Mouse (Mus musculus) brain, embryonic 14.5 days (tissue): ENCODE measurements around the gene Timm29.

ENCODE experiments used
- CTCF ChIP-seq: fragments of 200-500 bp; IDR thresholded peaks from 2 replicates; pipeline ENCODE4 v1.5.1; 2012; ENCODE audit warnings: inconsistent platforms, mild to moderate bottlenecking, moderate library complexity, borderline replicate concordance; ENCODE audit not compliant: insufficient read depth, insufficient read length; ENCODE audit errors: extremely low read depth
- POLR2A ChIP-seq: fragments of 200-500 bp; IDR thresholded peaks from 2 replicates; pipeline ENCODE4 v1.6.1; 2012; ENCODE audit warnings: mild to moderate bottlenecking, inconsistent platforms, borderline replicate concordance; ENCODE audit not compliant: poor library complexity, insufficient read depth, insufficient read length, severe bottlenecking; ENCODE audit errors: extremely low read depth

DNA sequence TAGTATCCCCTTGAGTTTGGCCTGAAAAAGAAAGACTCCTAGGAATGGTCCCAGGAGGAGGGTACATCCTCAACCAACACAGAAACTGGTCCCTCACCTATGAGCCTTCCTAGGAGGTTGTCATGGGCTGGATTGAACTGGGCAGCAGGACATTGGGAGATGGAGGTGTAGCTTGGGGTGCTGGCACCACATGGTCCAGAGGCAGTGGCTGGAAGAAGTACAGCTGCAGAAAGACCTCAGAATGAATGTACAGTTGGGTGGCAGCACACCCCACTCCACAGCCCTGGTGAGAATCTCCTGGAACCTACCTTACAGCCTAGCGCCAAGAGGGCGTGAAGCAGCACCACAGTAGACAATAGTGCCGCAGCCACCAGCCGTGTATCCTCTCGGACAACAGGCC lies 3.0 kb upstream of the Timm29 start:
- TF ChIP-seq CTCF, result no peak
- TF ChIP-seq POLR2A, result no peak
